Mouse (Mus musculus) lung, postnatal 0 days (tissue): Measurements from ENCODE around the gene Irx4. TPM values are rescaled to one million over a fixed set of nuclear protein-coding genes. Genes with fewer than 3 reads are reported as not detected.

Experiments used
- ATAC-seq: fragments of 200-750 bp; cut with Nextera tagmentation; 2 replicates; pipeline ENCODE4 v1.8.0; 2017; ENCODE audit warnings: moderate library complexity
- DNase-seq: peaks from one replicate; pipeline ENCODE4 v3.0.0-alpha.2; 2016; ENCODE audit warnings: low spot score
- H3K27ac ChIP-seq: fragments of 300-500 bp; sonication (generic); 2 replicates; pipeline ENCODE4 v1.5.1; 2014; ENCODE audit warnings: antibody characterized with exemption, mild to moderate bottlenecking, low read length, mixed read lengths
- H3K27me3 ChIP-seq: fragments of 300-500 bp; sonication (generic); replicated peaks from 2 replicates; pipeline ENCODE4 v1.6.1; 2014; ENCODE audit warnings: low read length, mixed read lengths; ENCODE audit not compliant: insufficient read depth
- H3K36me3 ChIP-seq: fragments of 300-500 bp; sonication (generic); 2 replicates; pipeline ENCODE4 v1.6.1; 2014; ENCODE audit warnings: low read length, mixed read lengths; ENCODE audit not compliant: insufficient read depth
- H3K4me1 ChIP-seq: fragments of 300-500 bp; sonication (generic); 2 replicates; pipeline ENCODE4 v1.6.1; 2014; ENCODE audit warnings: antibody characterized with exemption, low read depth, low read length, mixed read lengths; ENCODE audit not compliant: insufficient read depth
- H3K4me2 ChIP-seq: fragments of 300-500 bp; sonication (generic); replicated peaks from 2 replicates; pipeline ENCODE4 v1.6.1; 2014; ENCODE audit warnings: low read depth, mild to moderate bottlenecking, low read length, moderate library complexity, mixed read lengths
- H3K4me3 ChIP-seq: fragments of 300-500 bp; sonication (generic); 2 replicates; pipeline ENCODE4 v1.5.1; 2014; ENCODE audit warnings: low read depth, low read length
- H3K9ac ChIP-seq: fragments of 300-500 bp; sonication (generic); replicated peaks from 2 replicates; pipeline ENCODE4 v1.6.1; 2014; ENCODE audit warnings: low read depth, mild to moderate bottlenecking
- H3K9me3 ChIP-seq: fragments of 300-500 bp; sonication (generic); 2 replicates; pipeline ENCODE4 v1.6.1; 2016; ENCODE audit warnings: low read length, mixed read lengths
- CTCF ChIP-seq: IDR thresholded peaks from 2 replicates; pipeline ENCODE4 v1.5.1; 2016; ENCODE audit warnings: antibody characterized with exemption, mild to moderate bottlenecking
- EP300 ChIP-seq: IDR thresholded peaks from 2 replicates; pipeline ENCODE4 v1.6.1; 2016; ENCODE audit warnings: antibody characterized with exemption, mild to moderate bottlenecking, control low read depth
- WGBS: fragments of 180-500 bp; shearing (Covaris S2); extraction: QIAGEN DNeasy Blood & Tissue Kit; methylation state at CpG from one replicate; pipeline ENCODE4 v1.1.7; 2014; 5-methylcytosine and 5-hydroxymethylcytosine counted together
- polyA plus RNA-seq: library from polyadenylated mRNA; unstranded; fragments of >200 nt; fragmentation: Nextera tagmentation; extraction: Ambion mirVana; gene quantifications from 2 replicates; pipeline ENCODE4 v1.2.1, GENCODE M21; 2015

Gene Irx4
- polyA plus RNA-seq, result not detected in 2 replicates

- Histone ChIP-seq H3K4me3 (peak within 1 kb of the TSS; percentile 12; the same call in 1 of the 2 replicates), H3K4me1 (peaks cover 9% of the 10 kb centered on the region), H3K27me3 (peaks cover 67% of the 10 kb centered on the region), H3K27ac (no peak within 1 kb of the TSS), H3K9ac (no peak within 1 kb of the TSS), H3K4me2 (peak within 1 kb of the TSS; percentile 30), H3K9me3 (no peaks in the 10 kb centered on the region), H3K36me3 (no peaks in the 10 kb centered on the region)
- no peak for TF ChIP-seq EP300
- no peak for TF ChIP-seq CTCF
- DNase-seq (no peak), ATAC-seq (no peak)
- WGBS, result under 1% methylated on average over 57 of the region's 86 CpGs
These were observed at the start of gene Irx4 for GRCm38 (mm10) chr13:73260354-73261035. TSS of gene Irx4 (plus strand) at chr13:73260479.

DNA sequence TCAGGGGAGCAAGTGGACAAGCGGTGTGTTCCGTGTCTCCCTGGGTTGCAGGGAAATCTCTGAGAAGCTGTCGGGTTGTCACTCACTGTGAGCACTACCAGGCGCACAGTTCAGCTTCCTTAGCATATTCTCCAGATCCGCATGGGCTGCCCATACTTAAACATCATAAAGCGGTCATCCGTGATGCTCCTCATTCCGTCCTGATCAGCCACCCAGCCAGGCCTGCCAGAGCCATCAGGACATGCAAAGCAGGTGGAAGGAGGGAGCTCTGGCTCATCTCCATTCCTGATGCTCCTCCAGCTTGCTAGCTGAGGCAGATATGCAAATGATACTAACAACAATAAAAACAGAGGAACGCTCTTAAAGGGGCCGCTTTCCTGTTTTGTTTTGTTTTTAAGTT lies 46.0 kb upstream of the Irx4 start:
- no peak for ATAC-seq
- H3K4me2 ChIP-seq, result no peak overlapping the region

DNA sequence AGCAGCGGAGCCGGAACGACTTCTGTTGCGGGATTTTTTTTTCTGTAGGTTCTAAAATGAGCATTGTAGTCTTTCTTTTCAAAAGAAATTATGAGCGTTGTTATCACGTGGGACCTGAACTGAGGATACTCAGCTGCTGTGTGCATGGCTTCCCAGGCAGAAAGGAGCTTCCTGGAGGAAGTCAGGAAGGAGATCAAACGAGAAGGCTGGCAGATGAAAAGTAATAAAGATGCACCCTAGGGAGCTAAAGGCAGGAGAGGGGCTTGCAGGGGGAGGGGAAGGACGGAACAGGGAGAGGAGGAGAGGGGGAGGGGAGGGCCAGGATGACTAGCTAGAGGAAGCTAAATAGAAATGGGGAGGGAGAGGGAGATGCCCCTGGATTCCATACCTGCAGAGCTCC lies 23.8 kb upstream of the Irx4 start:
- H3K4me2 ChIP-seq, result no peak overlapping the region
- no peaks in the 10 kb centered on the region for H3K9me3 ChIP-seq
- WGBS, result 45% methylated on average over 8 of the region's 8 CpGs
- no peaks in the 10 kb centered on the region for H3K4me1 ChIP-seq
- no peak overlapping the region for H3K4me3 ChIP-seq
- TF ChIP-seq CTCF, result no peak
- TF ChIP-seq EP300, result no peak
- no peaks in the 10 kb centered on the region for H3K27me3 ChIP-seq
- no peak for DNase-seq
- no peak for ATAC-seq
- H3K36me3 ChIP-seq, result no peaks in the 10 kb centered on the region
- H3K27ac ChIP-seq, result no peak overlapping the region
- H3K9ac ChIP-seq, result no peak overlapping the region

More for the DNA sequence above, 46.0 kb upstream of the Irx4 start:
- no peak overlapping the region for H3K9ac ChIP-seq
- H3K4me1 ChIP-seq, result no peaks in the 10 kb centered on the region
- DNase-seq, result no peak
- no peak overlapping the region for H3K4me3 ChIP-seq
- 64% methylated on average over 10 of the region's 10 CpGs for WGBS
- no peaks in the 10 kb centered on the region for H3K36me3 ChIP-seq
- no peak overlapping the region for H3K27ac ChIP-seq
- H3K9me3 ChIP-seq, result no peaks in the 10 kb centered on the region
- H3K27me3 ChIP-seq, result no peaks in the 10 kb centered on the region
- TF ChIP-seq EP300 (no peak), CTCF (no peak)

- Histone ChIP-seq H3K4me3 (no peak overlapping the region), H3K27me3 (no peaks in the 10 kb centered on the region), H3K9ac (no peak overlapping the region), H3K4me2 (no peak overlapping the region), H3K27ac (no peak overlapping the region), H3K9me3 (no peaks in the 10 kb centered on the region; the same call in 1 of the 2 replicates), H3K4me1 (no peaks in the 10 kb centered on the region), H3K36me3 (no peaks in the 10 kb centered on the region)
- DNase-seq, result no peak
- TF ChIP-seq EP300 (no peak), CTCF (no peak)
- no peak for ATAC-seq
- WGBS, result 77% methylated on average over 4 of the region's 4 CpGs
These were observed 21.0 kb upstream of the Irx4 start for GRCm38 (mm10) chr13:73239191-73239746.

DNA sequence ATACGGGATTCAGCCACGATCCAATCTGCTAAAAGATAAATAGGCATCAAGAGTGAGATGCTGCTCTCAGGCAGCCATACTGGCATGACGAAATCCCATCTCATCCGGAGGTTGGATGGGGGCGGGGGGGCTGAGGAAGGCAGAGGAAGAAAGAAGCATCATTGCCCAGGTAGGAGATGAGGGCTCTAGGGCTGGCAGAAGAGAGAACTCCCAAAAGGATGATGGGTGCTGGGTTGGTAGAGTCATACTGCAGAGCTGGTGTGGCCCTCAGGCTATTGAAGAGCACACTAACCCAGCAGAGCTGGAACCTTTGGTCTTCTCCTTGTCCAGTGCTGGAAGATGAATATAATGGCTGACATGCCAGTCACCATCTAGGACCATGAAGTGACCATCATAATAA lies 17.7 kb upstream of the Irx4 start:
- Histone ChIP-seq H3K4me1 (no peaks in the 10 kb centered on the region), H3K4me2 (no peak overlapping the region), H3K9me3 (no peaks in the 10 kb centered on the region; the same call in 1 of the 2 replicates), H3K27me3 (no peaks in the 10 kb centered on the region), H3K4me3 (no peak overlapping the region), H3K9ac (no peak overlapping the region), H3K27ac (no peak overlapping the region), H3K36me3 (no peaks in the 10 kb centered on the region)
- TF ChIP-seq CTCF (no peak), EP300 (no peak)
- DNase-seq (no peak), ATAC-seq (no peak)
- 89% methylated on average over 5 of the region's 5 CpGs for WGBS

DNA sequence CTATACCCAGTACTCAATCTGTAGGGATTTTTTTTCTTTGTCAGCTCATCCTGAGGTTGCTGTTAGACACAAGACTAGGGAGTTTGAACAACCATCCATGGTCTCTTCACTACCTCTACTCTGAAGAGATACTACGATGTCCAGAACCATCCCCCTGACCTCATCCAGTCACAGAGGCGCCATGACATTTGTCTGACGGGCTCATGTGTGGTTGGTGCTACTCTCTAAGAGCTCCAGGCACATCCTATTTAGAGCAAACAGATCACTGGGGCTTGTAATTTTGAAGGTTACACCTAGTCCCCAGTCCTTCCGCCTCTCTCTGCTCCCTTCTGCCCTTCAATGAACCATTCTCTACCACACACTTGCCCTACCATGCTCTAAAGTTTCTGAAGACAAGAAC lies 13.3 kb upstream of the Irx4 start:
- WGBS, result 75% methylated on average over 4 of the region's 4 CpGs
- H3K4me1 ChIP-seq, result no peaks in the 10 kb centered on the region
- no peaks in the 10 kb centered on the region for H3K27me3 ChIP-seq
- no peak overlapping the region for H3K4me2 ChIP-seq
- H3K27ac ChIP-seq, result no peak overlapping the region
- no peaks in the 10 kb centered on the region for H3K36me3 ChIP-seq
- no peak overlapping the region for H3K9ac ChIP-seq
- TF ChIP-seq CTCF, result no peak
- no peak overlapping the region for H3K4me3 ChIP-seq
- ATAC-seq (no peak), DNase-seq (no peak)
- no peaks in the 10 kb centered on the region; the same call in 1 of the 2 replicates for H3K9me3 ChIP-seq
